Mouse (Mus musculus): ENCODE results near the gene Man2b1. TPM values are rescaled to one million over a fixed set of nuclear protein-coding genes. Genes with fewer than 3 reads are reported as not detected.

The Man2b1 gene
- polyA plus RNA-seq (2015; fragmentation: Nextera tagmentation; extraction: Ambion mirVana): 20.9 and 22.5 TPM in 2 replicates

DNA sequence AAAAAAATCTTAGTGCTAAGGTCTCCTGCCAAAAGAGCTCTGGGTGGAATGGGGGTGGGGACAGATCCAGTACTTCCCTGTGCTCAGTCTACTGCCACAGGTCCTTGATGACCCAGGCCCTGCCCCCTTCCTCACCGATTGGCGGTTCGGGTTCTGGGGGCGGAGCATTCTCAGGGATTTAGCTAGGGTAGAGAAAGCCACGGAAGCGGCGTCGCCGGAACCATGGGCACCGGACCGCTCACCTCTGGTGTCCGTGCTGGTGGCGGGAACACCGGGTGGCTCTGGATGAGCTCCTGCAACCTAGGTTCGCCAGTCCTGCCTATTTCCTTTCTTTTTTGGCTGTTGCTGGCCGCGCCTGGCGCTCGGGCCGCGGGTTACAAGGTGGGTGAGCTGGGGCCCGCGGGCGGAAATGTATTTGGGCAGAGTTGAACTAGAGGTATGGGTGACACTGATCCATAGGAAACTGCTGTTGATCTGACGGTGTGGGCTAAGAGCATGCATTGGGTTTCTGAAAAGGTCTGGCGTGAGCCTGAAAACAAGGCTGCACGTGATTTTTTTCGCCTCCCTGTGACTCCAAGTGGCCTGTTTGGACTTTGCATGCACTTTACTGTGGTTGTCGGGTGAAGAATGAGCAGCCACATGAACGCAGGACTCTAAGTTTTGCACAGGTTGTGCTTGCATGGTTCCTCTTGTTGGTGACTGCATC, at the start of gene Man2b1:
TSS of gene Man2b1 (plus strand) at position 163 of the 706 bp plus-strand sequence.
- no peaks in the 10 kb centered on the region for H3K9me3 ChIP-seq
- H3K36me3 ChIP-seq: peaks cover 9% of the 10 kb centered on the region
- H3K4me1 ChIP-seq (replicated peaks): peaks cover 38% of the 10 kb centered on the region
- no peaks in the 10 kb centered on the region for H3K27me3 ChIP-seq
- peak; percentile 90 for ATAC-seq (ENCODE audit: low FRiP score, low read depth)
- 0 out of 2 replicates have a peak within 1 kb of the TSS, but pooled peaks have one; percentile 39 for H3K27ac ChIP-seq (replicated peaks)
- H3K4me2 ChIP-seq: peak within 1 kb of the TSS; percentile 97
- H3K4me3 ChIP-seq: peak within 1 kb of the TSS; percentile 80
- WGBS: under 1% methylated on average over 30 of the region's 30 CpGs
- H3K9ac ChIP-seq: peak within 1 kb of the TSS; percentile 63

GRCm38 (mm10) chr8:85033867-85034266, 49.2 kb upstream of the Man2b1 start:
- no peak for ATAC-seq (ENCODE audit: low FRiP score, low read depth)
- WGBS: 52% methylated on average over 1 of the region's 1 CpGs
- H3K36me3 ChIP-seq: peaks cover 35% of the 10 kb centered on the region
- no peaks in the 10 kb centered on the region for H3K27me3 ChIP-seq
- peaks cover 32% of the 10 kb centered on the region for H3K4me1 ChIP-seq (replicated peaks)
- no peaks in the 10 kb centered on the region for H3K9me3 ChIP-seq
- no peak overlapping the region for H3K4me3 ChIP-seq
- H3K9ac ChIP-seq: no peak overlapping the region
- no peak overlapping the region; the same call in 1 of the 2 replicates for H3K4me2 ChIP-seq
- no peak overlapping the region for H3K27ac ChIP-seq (replicated peaks)

DNA sequence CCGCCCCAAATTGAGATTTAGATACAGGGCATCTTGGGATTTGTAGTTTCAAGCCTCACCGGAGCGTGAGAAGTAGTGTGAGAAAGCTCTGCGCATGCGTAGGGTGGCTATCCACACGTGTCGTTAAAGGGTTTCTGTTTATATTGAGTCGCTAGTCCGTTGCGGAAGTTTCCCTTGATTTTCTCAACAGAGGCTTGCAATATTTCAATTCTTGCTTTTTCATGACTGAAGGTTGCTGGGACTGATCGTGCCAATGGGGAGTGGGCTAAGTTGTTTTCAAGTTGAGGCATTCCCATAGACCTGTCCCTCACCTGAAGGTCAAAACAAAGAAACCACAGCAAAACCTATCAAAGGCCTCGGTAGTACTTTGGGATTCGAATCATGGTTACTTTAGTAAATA, 48.3 kb upstream of the Man2b1 start:
- Histone ChIP-seq H3K9me3 (no peaks in the 10 kb centered on the region), H3K9ac (no peak overlapping the region), H3K4me3 (peak overlapping the region; percentile 87), H3K27me3 (no peaks in the 10 kb centered on the region), H3K4me1 (replicated peaks) (peaks cover 33% of the 10 kb centered on the region), H3K27ac (replicated peaks) (no peak overlapping the region), H3K36me3 (peaks cover 33% of the 10 kb centered on the region), H3K4me2 (peak overlapping the region; percentile 94)
- no peak for ATAC-seq (ENCODE audit: low FRiP score, low read depth)
- WGBS: 7% methylated on average over 13 of the region's 13 CpGs

- H3K9ac ChIP-seq: peak overlapping the region; percentile 90
- peak overlapping the region; percentile 94 for H3K4me2 ChIP-seq
- H3K27me3 ChIP-seq: no peaks in the 10 kb centered on the region
- peaks cover 33% of the 10 kb centered on the region for H3K4me1 ChIP-seq (replicated peaks)
- WGBS: 6% methylated on average over 12 of the region's 12 CpGs
- ATAC-seq (ENCODE audit: low FRiP score, low read depth): no peak
- H3K36me3 ChIP-seq: peaks cover 28% of the 10 kb centered on the region
- H3K4me3 ChIP-seq: peak overlapping the region; percentile 87
- H3K27ac ChIP-seq (replicated peaks): peak overlapping the region; percentile 99; the same call in 1 of the 2 replicates
- H3K9me3 ChIP-seq: no peaks in the 10 kb centered on the region
Measured at GRCm38 (mm10) chr8:85035165-85035727, 47.8 kb upstream of the Man2b1 start.

- H3K27me3 ChIP-seq: no peaks in the 10 kb centered on the region
- peaks cover 28% of the 10 kb centered on the region for H3K36me3 ChIP-seq
- H3K4me1 ChIP-seq (replicated peaks): peaks cover 36% of the 10 kb centered on the region
- H3K4me3 ChIP-seq: peak overlapping the region; percentile 87
- H3K27ac ChIP-seq (replicated peaks): peak overlapping the region; percentile 99
- no peaks in the 10 kb centered on the region for H3K9me3 ChIP-seq
- peak overlapping the region; percentile 90 for H3K9ac ChIP-seq
- no peak for ATAC-seq (ENCODE audit: low FRiP score, low read depth)
- 1% methylated on average over 15 of the region's 15 CpGs for WGBS
- peak overlapping the region; percentile 94 for H3K4me2 ChIP-seq
Measured at GRCm38 (mm10) chr8:85035728-85036310, 47.3 kb upstream of the Man2b1 start.

GRCm38 (mm10) chr8:85036381-85036717, 46.7 kb upstream of the Man2b1 start:
- ATAC-seq (ENCODE audit: low FRiP score, low read depth): peak; percentile 59
- H3K9ac ChIP-seq: peak overlapping the region; percentile 90
- H3K4me3 ChIP-seq: peak overlapping the region; percentile 87
- peaks cover 30% of the 10 kb centered on the region for H3K36me3 ChIP-seq
- H3K9me3 ChIP-seq: no peaks in the 10 kb centered on the region
- H3K4me2 ChIP-seq: peak overlapping the region; percentile 94
- H3K27ac ChIP-seq (replicated peaks): peak overlapping the region; percentile 99
- H3K27me3 ChIP-seq: no peaks in the 10 kb centered on the region
- WGBS: 0% methylated on average over 9 of the region's 9 CpGs
- H3K4me1 ChIP-seq (replicated peaks): peaks cover 37% of the 10 kb centered on the region

- H3K27ac ChIP-seq (replicated peaks): peak within 1 kb of the TSS; percentile 99
- peaks cover 37% of the 10 kb centered on the region for H3K4me1 ChIP-seq (replicated peaks)
- H3K9ac ChIP-seq: peak within 1 kb of the TSS; percentile 90
- no peaks in the 10 kb centered on the region for H3K27me3 ChIP-seq
- peak; percentile 93 for ATAC-seq (ENCODE audit: low FRiP score, low read depth)
- no peaks in the 10 kb centered on the region for H3K9me3 ChIP-seq
- under 1% methylated on average over 59 of the region's 59 CpGs for WGBS
- peak within 1 kb of the TSS; percentile 87 for H3K4me3 ChIP-seq
- H3K36me3 ChIP-seq: peaks cover 30% of the 10 kb centered on the region
- H3K4me2 ChIP-seq: peak within 1 kb of the TSS; percentile 94
Measured at GRCm38 (mm10) chr8:85036718-85037365, 46.2 kb upstream of the Man2b1 start, which contains the start of gene Tnpo2. Gene Tnpo2, plus strand, starts transcription at chr8:85036915.

DNA sequence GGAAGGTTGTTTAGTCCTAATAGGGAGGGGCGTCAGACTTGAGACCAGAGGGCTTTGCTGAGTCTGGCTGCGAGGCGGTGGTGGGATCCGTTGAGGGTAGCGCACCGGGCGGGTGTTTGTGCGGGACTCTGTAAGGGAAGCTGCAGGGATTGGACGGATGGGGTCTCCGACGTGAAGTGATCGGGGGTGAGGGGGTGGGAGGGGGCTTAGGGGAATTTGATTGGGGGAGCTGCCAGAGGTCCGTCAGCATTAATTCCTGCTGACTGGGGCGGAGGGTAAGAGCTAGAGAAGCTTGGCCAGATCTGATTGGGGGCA, 45.7 kb upstream of the Man2b1 start:
- H3K27ac ChIP-seq (replicated peaks): peak overlapping the region; percentile 99

GRCm38 (mm10) chr8:85037681-85038531, 45.2 kb upstream of the Man2b1 start:
- peaks cover 19% of the 10 kb centered on the region for H3K36me3 ChIP-seq
- H3K4me2 ChIP-seq: peak overlapping the region; percentile 94
- no peaks in the 10 kb centered on the region for H3K27me3 ChIP-seq
- peak; percentile 17; the same call in 1 of the 2 replicates for ATAC-seq (ENCODE audit: low FRiP score, low read depth)
- H3K9me3 ChIP-seq: no peaks in the 10 kb centered on the region
- H3K9ac ChIP-seq: peak overlapping the region; percentile 90
- peak overlapping the region; percentile 99 for H3K27ac ChIP-seq (replicated peaks)
- under 1% methylated on average over 54 of the region's 57 CpGs for WGBS
- peak overlapping the region; percentile 87 for H3K4me3 ChIP-seq
- peaks cover 37% of the 10 kb centered on the region for H3K4me1 ChIP-seq (replicated peaks)

More for the DNA sequence above, 45.7 kb upstream of the Man2b1 start:
- Histone ChIP-seq H3K36me3 (peaks cover 25% of the 10 kb centered on the region), H3K4me1 (replicated peaks) (peaks cover 37% of the 10 kb centered on the region), H3K4me3 (peak overlapping the region; percentile 87), H3K9ac (peak overlapping the region; percentile 90), H3K4me2 (peak overlapping the region; percentile 94), H3K27me3 (no peaks in the 10 kb centered on the region), H3K9me3 (no peaks in the 10 kb centered on the region)
- WGBS: under 1% methylated on average over 14 of the region's 14 CpGs
- ATAC-seq (ENCODE audit: low FRiP score, low read depth): peak; percentile 68

DNA sequence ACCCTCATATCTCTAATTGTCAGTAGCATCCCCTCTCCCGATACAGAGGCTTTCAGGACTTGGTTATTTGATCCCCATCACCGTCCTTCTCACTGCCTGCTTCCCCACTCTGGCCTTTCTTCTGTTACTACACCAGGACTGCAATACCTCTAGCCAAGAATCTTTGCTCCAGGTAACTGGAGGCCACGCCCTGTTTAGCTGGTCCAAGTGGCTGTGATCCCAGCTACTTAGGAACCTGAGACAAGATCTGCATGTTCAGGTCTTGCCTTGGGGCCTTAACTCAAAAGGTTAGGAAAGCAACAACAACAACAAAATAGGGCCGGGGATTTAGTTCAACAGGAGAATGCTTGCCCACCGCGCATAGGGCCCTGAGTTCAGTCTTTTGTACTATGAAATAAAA, 39.5 kb upstream of the Man2b1 start:
- Histone ChIP-seq H3K4me3 (no peak overlapping the region), H3K36me3 (peaks cover 70% of the 10 kb centered on the region), H3K4me1 (replicated peaks) (peaks cover 11% of the 10 kb centered on the region), H3K27ac (replicated peaks) (no peak overlapping the region), H3K9me3 (no peaks in the 10 kb centered on the region), H3K27me3 (no peaks in the 10 kb centered on the region), H3K9ac (no peak overlapping the region), H3K4me2 (no peak overlapping the region)
- WGBS: 97% methylated on average over 6 of the region's 6 CpGs
- no peak for ATAC-seq (ENCODE audit: low FRiP score, low read depth)

DNA sequence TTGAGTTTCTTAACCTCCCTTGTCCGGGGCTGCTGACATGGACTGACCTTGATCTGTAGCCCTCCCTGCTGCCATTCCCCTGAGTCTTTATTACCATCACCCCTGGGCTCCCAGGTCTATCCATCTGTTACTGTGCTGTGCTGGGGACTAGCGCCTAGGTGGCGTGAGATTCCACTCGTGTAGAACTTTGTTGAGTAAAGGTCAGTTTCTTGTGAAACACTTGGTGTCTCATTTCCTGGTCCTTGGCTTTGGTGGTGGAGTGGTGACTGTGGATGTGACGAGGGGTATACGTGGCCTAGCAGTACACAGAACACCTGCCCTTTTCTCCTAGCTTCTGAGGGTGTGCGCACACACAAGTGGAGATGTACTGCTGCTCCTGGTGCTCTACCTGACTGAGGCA, 25.7 kb upstream of the Man2b1 start:
- Histone ChIP-seq H3K4me1 (replicated peaks) (peaks cover 25% of the 10 kb centered on the region), H3K4me3 (no peak overlapping the region), H3K4me2 (no peak overlapping the region), H3K27ac (replicated peaks) (no peak overlapping the region), H3K9me3 (no peaks in the 10 kb centered on the region), H3K36me3 (peaks cover 39% of the 10 kb centered on the region), H3K9ac (no peak overlapping the region), H3K27me3 (no peaks in the 10 kb centered on the region)
- 85% methylated on average over 7 of the region's 7 CpGs for WGBS
- no peak for ATAC-seq (ENCODE audit: low FRiP score, low read depth)

Measured in hindbrain, embryonic 15.5 days (tissue).